Mouse (Mus musculus) erythroblast, embryonic 14.5 days (primary cell): Measurements from ENCODE around the gene Rabac1. TPM values are rescaled to one million over a fixed set of nuclear protein-coding genes. Genes with fewer than 3 reads are reported as not detected.

Source experiments
- H3K27me3 ChIP-seq: 2 replicates; pipeline ENCODE4 v1.6.1; 2012; ENCODE audit warnings: inconsistent platforms; ENCODE audit not compliant: control insufficient read depth
- H3K36me3 ChIP-seq: 2 replicates; pipeline ENCODE4 v1.6.1; 2012; ENCODE audit warnings: mild to moderate bottlenecking, inconsistent platforms; ENCODE audit not compliant: control insufficient read depth
- H3K4me1 ChIP-seq: 2 replicates; pipeline ENCODE4 v1.6.1; 2012; ENCODE audit warnings: inconsistent platforms; ENCODE audit not compliant: control insufficient read depth
- H3K4me3 ChIP-seq: replicated peaks from 2 replicates; pipeline ENCODE3; 2012; ENCODE audit warnings: moderate library complexity, mild to moderate bottlenecking, inconsistent platforms
- H3K9me3 ChIP-seq: 2 replicates; pipeline ENCODE4 v1.6.1; 2012; ENCODE audit warnings: low read length, inconsistent platforms, mixed read lengths; ENCODE audit not compliant: control insufficient read depth
- GATA1 ChIP-seq: IDR thresholded peaks from 2 replicates; pipeline ENCODE4 v1.6.1; 2012; ENCODE audit warnings: low read length, inconsistent platforms, mixed read lengths
- TAL1 ChIP-seq: IDR thresholded peaks from 3 replicates; pipeline ENCODE4 v1.6.1; 2012; ENCODE audit warnings: low read length, inconsistent platforms, mixed read lengths
- polyA plus RNA-seq: library from polyadenylated mRNA; stranded (reverse); fragments of >175 nt; gene quantifications from 2 replicates; pipeline ENCODE4 v1.2.3, GENCODE M21; 2012

Rabac1 gene
- polyA plus RNA-seq, 1 experiment: 12.9 TPM

- Histone ChIP-seq H3K4me3 (no peak overlapping the region), H3K27me3 (peaks cover 100% of the 10 kb centered on the region), H3K4me1 (no peaks in the 10 kb centered on the region), H3K36me3 (no peaks in the 10 kb centered on the region), H3K9me3 (no peaks in the 10 kb centered on the region; the same call in 1 of the 2 replicates)
- TF ChIP-seq TAL1 (no peak), GATA1 (no peak)
Observed at GRCm38 (mm10) chr7:24949958-24950623, 22.5 kb downstream of the Rabac1 start.

DNA sequence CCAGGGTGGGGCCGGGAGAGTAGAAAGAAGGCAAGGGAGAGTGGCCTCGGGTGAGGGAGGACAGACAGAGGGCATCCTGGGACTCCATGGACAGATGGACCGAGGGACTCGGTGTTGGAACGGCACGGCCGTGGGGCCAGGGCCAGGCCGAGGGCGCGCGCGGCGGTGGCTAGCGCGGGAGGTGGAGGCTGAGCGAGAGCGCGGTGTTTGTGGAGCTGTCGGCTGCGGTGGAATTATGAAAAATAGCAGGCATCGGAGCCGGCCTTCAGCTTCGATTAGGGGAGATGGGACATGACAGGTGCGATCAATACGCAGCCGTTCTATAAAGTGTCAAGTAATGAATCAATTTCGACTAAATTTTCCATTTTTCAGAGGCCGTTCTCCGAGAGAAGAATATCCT lies 23.8 kb downstream of the Rabac1 start:
- TF ChIP-seq GATA1 (no peak), TAL1 (no peak)
- H3K27me3 ChIP-seq: peaks cover 100% of the 10 kb centered on the region

GRCm38 (mm10) chr7:24947316-24948048 lies 25.1 kb downstream of the Rabac1 start:
- no peak for TF ChIP-seq GATA1
- TF ChIP-seq TAL1: no peak
- Histone ChIP-seq H3K4me3 (no peak overlapping the region), H3K9me3 (no peaks in the 10 kb centered on the region), H3K36me3 (no peaks in the 10 kb centered on the region), H3K27me3 (peaks cover 100% of the 10 kb centered on the region), H3K4me1 (no peaks in the 10 kb centered on the region)

More for the DNA sequence above, 23.8 kb downstream of the Rabac1 start:
- Histone ChIP-seq H3K4me3 (no peak overlapping the region), H3K36me3 (no peaks in the 10 kb centered on the region), H3K9me3 (no peaks in the 10 kb centered on the region), H3K4me1 (no peaks in the 10 kb centered on the region)

- H3K36me3 ChIP-seq: no peaks in the 10 kb centered on the region
- TF ChIP-seq TAL1 (no peak), GATA1 (no peak)
- H3K27me3 ChIP-seq: peaks cover 96% of the 10 kb centered on the region
- no peaks in the 10 kb centered on the region for H3K9me3 ChIP-seq
- no peaks in the 10 kb centered on the region for H3K4me1 ChIP-seq
- H3K4me3 ChIP-seq: no peak within 1 kb of the TSS
Observed at GRCm38 (mm10) chr7:24944257-24944950, 28.1 kb downstream of the Rabac1 start, which contains the start of gene Gm4881. Gene Gm4881 (minus strand): TSS chr7:24944494.

GRCm38 (mm10) chr7:24943641-24944040 lies 28.9 kb downstream of the Rabac1 start:
- no peak for TF ChIP-seq GATA1
- TF ChIP-seq TAL1: no peak
- Histone ChIP-seq H3K27me3 (peaks cover 94% of the 10 kb centered on the region), H3K4me3 (no peak overlapping the region), H3K36me3 (no peaks in the 10 kb centered on the region), H3K4me1 (no peaks in the 10 kb centered on the region), H3K9me3 (no peaks in the 10 kb centered on the region)

GRCm38 (mm10) chr7:24931651-24932050 lies 40.9 kb downstream of the Rabac1 start:
- Histone ChIP-seq H3K4me1 (no peaks in the 10 kb centered on the region), H3K4me3 (no peak overlapping the region), H3K36me3 (peaks cover 11% of the 10 kb centered on the region), H3K27me3 (peaks cover 76% of the 10 kb centered on the region), H3K9me3 (no peaks in the 10 kb centered on the region)
- TF ChIP-seq TAL1 (no peak), GATA1 (no peak)

DNA sequence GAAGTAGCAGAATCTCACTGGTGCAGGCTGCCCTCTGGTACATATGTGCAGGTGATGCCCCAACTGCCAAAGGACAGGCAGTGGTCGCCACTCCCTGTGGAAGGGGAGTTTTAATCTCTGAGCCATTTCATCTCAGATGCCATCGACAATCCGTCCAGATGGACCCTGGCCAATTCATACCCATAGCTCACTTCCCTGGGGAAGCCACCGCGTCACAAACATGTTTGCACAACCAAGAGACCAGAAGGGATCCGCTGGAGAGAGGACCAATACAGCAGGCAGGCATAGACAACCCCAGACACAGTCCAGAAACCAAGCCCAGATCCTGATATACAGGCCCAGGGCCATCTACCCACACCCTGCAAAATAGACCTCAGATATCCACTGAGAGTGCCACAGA lies 42.1 kb downstream of the Rabac1 start:
- Histone ChIP-seq H3K27me3 (peaks cover 65% of the 10 kb centered on the region), H3K4me3 (no peak overlapping the region), H3K36me3 (peaks cover 21% of the 10 kb centered on the region), H3K9me3 (no peaks in the 10 kb centered on the region), H3K4me1 (no peaks in the 10 kb centered on the region)
- no peak for TF ChIP-seq GATA1
- no peak for TF ChIP-seq TAL1

Other genes starting within 250 kb of the Rabac1 start
- gene Gm4763, start 245.8 kb downstream of the Rabac1 start, polyA plus RNA-seq: not detected in 2 replicates
- 0.02 and 0.12 TPM in 2 replicates for gene Cd177, start 212.4 kb downstream of the Rabac1 start, polyA plus RNA-seq
- not detected in 2 replicates for gene Ceacam10, start 195.5 kb downstream of the Rabac1 start, polyA plus RNA-seq
- gene Gm9844, start 110.5 kb downstream of the Rabac1 start, polyA plus RNA-seq: 2.5 and 6.9 TPM in 2 replicates
- 0.06 TPM in 1 of 2 replicates, not detected in the other for gene Lypd4, start 102.8 kb downstream of the Rabac1 start, polyA plus RNA-seq
- gene Dmrtc2, start 102.7 kb downstream of the Rabac1 start, polyA plus RNA-seq: not detected in 2 replicates
- 189 and 353 TPM in 2 replicates for gene Rps19, start 88.4 kb downstream of the Rabac1 start, polyA plus RNA-seq
- 0.08 and 0.10 TPM in 2 replicates for gene Cd79a, start 75.4 kb downstream of the Rabac1 start, polyA plus RNA-seq
- gene Arhgef1, start 69.8 kb downstream of the Rabac1 start, polyA plus RNA-seq: 20.6 and 20.7 TPM in 2 replicates
- gene Gm4881, start 28.3 kb downstream of the Rabac1 start, polyA plus RNA-seq: not detected in 2 replicates
- 0.10 and 0.11 TPM in 2 replicates for gene Atp1a3, start 33.2 kb upstream of the Rabac1 start, polyA plus RNA-seq
- 0.82 and 0.91 TPM in 2 replicates for gene Grik5, start 99.6 kb upstream of the Rabac1 start, polyA plus RNA-seq
- 3.0 and 3.4 TPM in 2 replicates for gene Zfp574, start 99.8 kb upstream of the Rabac1 start, polyA plus RNA-seq
- gene Pou2f2, start 207.0 kb upstream of the Rabac1 start, polyA plus RNA-seq: 0.29 and 0.33 TPM in 2 replicates
- gene Dedd2, start 247.9 kb upstream of the Rabac1 start, polyA plus RNA-seq: 50.4 and 51.9 TPM in 2 replicates
- 1.1 and 1.5 TPM in 2 replicates for gene Zfp526, start 248.7 kb upstream of the Rabac1 start, polyA plus RNA-seq